Mouse (Mus musculus) MEL (cell line): ENCODE data around the gene Unc119. TPM values are rescaled to one million over a fixed set of nuclear protein-coding genes. Genes with fewer than 3 reads are reported as not detected.

Experiments used
- DNase-seq: peaks from one replicate; pipeline ENCODE4 v3.0.0; 2011; ENCODE audit warnings: low read depth, low spot score
- H3K27ac ChIP-seq: 2 replicates; pipeline ENCODE4 v1.5.1; 2012; ENCODE audit warnings: low read depth, mild to moderate bottlenecking, control low read depth, low read length, moderate library complexity; ENCODE audit not compliant: control insufficient read depth
- H3K27me3 ChIP-seq, 2 experiments: fragments of 150-350 bp in 1 of 2; sonication (generic) in 1 of 2; 2 replicates each; pipeline ENCODE4 v1.6.1; 2012; ENCODE audit warnings: low read length in 2 of 2, mild to moderate bottlenecking in 2 of 2, improper control_type of control experiment in 1 of 2, moderate library complexity in 1 of 2; ENCODE audit not compliant: insufficient read depth in 2 of 2, control insufficient read depth in 1 of 2
- H3K36me3 ChIP-seq, 2 experiments: 2 replicates each; pipeline ENCODE4 v1.6.1; 2012 to 2014; ENCODE audit warnings: low read length in 2 of 2, improper control_type of control experiment in 1 of 2, inconsistent platforms in 1 of 2, mild to moderate bottlenecking in 1 of 2; ENCODE audit not compliant: insufficient read depth in 2 of 2, control insufficient read depth in 1 of 2
- H3K4me1 ChIP-seq, 2 experiments: fragments of 150-350 bp in 1 of 2; sonication (generic) in 1 of 2; 2 replicates each; pipeline ENCODE4 v1.6.1; 2012; ENCODE audit warnings: low read length in 2 of 2, improper control_type of control experiment in 1 of 2, mild to moderate bottlenecking in 1 of 2; ENCODE audit not compliant: insufficient read depth in 2 of 2, control insufficient read depth in 1 of 2
- H3K4me3 ChIP-seq, 2 experiments: fragments of 150-350 bp in 1 of 2; sonication (generic) in 1 of 2; 2 replicates each; pipeline ENCODE4 v1.5.1; 2012; ENCODE audit warnings: low read depth in 2 of 2, low read length in 2 of 2, mild to moderate bottlenecking in 2 of 2, moderate library complexity in 2 of 2, control low read depth in 1 of 2, improper control_type of control experiment in 1 of 2; ENCODE audit not compliant: control insufficient read depth in 1 of 2, insufficient read depth in 1 of 2
- H3K79me2 ChIP-seq: 2 replicates; pipeline ENCODE4 v1.6.1; 2012; ENCODE audit warnings: mild to moderate bottlenecking, low read length, moderate library complexity; ENCODE audit not compliant: control insufficient read depth, poor library complexity, insufficient read depth
- H3K9ac ChIP-seq: 2 replicates; pipeline ENCODE4 v1.6.1; 2012; ENCODE audit warnings: low read depth, mild to moderate bottlenecking, control low read depth, low read length, moderate library complexity; ENCODE audit not compliant: control insufficient read depth, poor library complexity, severe bottlenecking
- H3K9me3 ChIP-seq: fragments of 150-350 bp; sonication (generic); replicated peaks from 2 replicates; pipeline ENCODE4 v1.6.1; 2012; ENCODE audit warnings: mild to moderate bottlenecking, low read length, improper control_type of control experiment, moderate library complexity; ENCODE audit not compliant: insufficient read depth
- BHLHE40 ChIP-seq: IDR thresholded peaks from 2 replicates; pipeline ENCODE4 v1.6.1; 2012; ENCODE audit warnings: low read depth, mild to moderate bottlenecking, inconsistent platforms, low read length, improper control_type of control experiment, borderline replicate concordance
- CHD2 ChIP-seq: IDR thresholded peaks from 2 replicates; pipeline ENCODE4 v1.6.1; 2011; ENCODE audit warnings: low read length, improper control_type of control experiment
- CTCF ChIP-seq, 3 experiments: IDR thresholded peaks in 2 of 3; conservative IDR thresholded peaks in 1 of 3; 2 replicates each; pipeline ENCODE4 v1.5.1; 2011 to 2012; ENCODE audit warnings: low read length in 3 of 3, low read depth in 2 of 3, mild to moderate bottlenecking in 2 of 3, improper control_type of control experiment in 1 of 3, inconsistent platforms in 1 of 3, mixed read lengths in 1 of 3, moderate library complexity in 1 of 3; ENCODE audit not compliant: control insufficient read depth in 1 of 3, insufficient read depth in 1 of 3, poor library complexity in 1 of 3, severe bottlenecking in 1 of 3
- E2F4 ChIP-seq: IDR thresholded peaks from 2 replicates; pipeline ENCODE4 v1.6.1; 2011; ENCODE audit warnings: low read depth, low read length, improper control_type of control experiment, borderline replicate concordance
- EP300 ChIP-seq, 2 experiments: IDR thresholded peaks; 2 replicates each; pipeline ENCODE4 v1.6.1; 2011; ENCODE audit warnings: improper control_type of control experiment in 2 of 2, low read length in 2 of 2, low read depth in 1 of 2, mild to moderate bottlenecking in 1 of 2
- ETS1 ChIP-seq: IDR thresholded peaks from 2 replicates; pipeline ENCODE4 v1.6.1; 2012; ENCODE audit warnings: low read depth, mild to moderate bottlenecking, inconsistent platforms, low read length, improper control_type of control experiment, moderate library complexity
- GABPA ChIP-seq: IDR thresholded peaks from 2 replicates; pipeline ENCODE4 v1.6.1; 2012; ENCODE audit warnings: low read depth, mild to moderate bottlenecking, inconsistent platforms, low read length, improper control_type of control experiment, moderate library complexity
- GATA1 ChIP-seq: IDR thresholded peaks from 2 replicates; pipeline ENCODE4 v1.6.1; 2011; ENCODE audit warnings: low read depth, low read length, improper control_type of control experiment
- MAX ChIP-seq: IDR thresholded peaks from 2 replicates; pipeline ENCODE4 v1.6.1; 2011; ENCODE audit warnings: low read length, improper control_type of control experiment
- MAZ ChIP-seq: IDR thresholded peaks from 2 replicates; pipeline ENCODE4 v1.6.1; 2012; ENCODE audit warnings: low read depth, mild to moderate bottlenecking, inconsistent platforms, low read length, improper control_type of control experiment
- MEF2A ChIP-seq: IDR thresholded peaks from 2 replicates; pipeline ENCODE4 v1.6.1; 2014; ENCODE audit warnings: low read depth, mild to moderate bottlenecking, inconsistent platforms, low read length, improper control_type of control experiment; ENCODE audit not compliant: poor library complexity, insufficient replicate concordance, severe bottlenecking; ENCODE audit errors: extremely low read depth
- NELFE ChIP-seq: IDR thresholded peaks from 2 replicates; pipeline ENCODE4 v1.6.1; 2011; ENCODE audit warnings: low read depth, low read length, improper control_type of control experiment
- SIN3A ChIP-seq: IDR thresholded peaks from 2 replicates; pipeline ENCODE4 v1.6.1; 2012; ENCODE audit warnings: low read length, improper control_type of control experiment, inconsistent platforms
- SMC3 ChIP-seq: IDR thresholded peaks from 2 replicates; pipeline ENCODE4 v1.6.1; 2011; ENCODE audit warnings: low read depth, low read length, improper control_type of control experiment
- TAL1 ChIP-seq: IDR thresholded peaks from 2 replicates; pipeline ENCODE4 v1.6.1; 2012; ENCODE audit warnings: mild to moderate bottlenecking, inconsistent platforms, low read length, moderate library complexity, mixed read lengths
- TBP ChIP-seq: IDR thresholded peaks from 2 replicates; pipeline ENCODE4 v1.8.0; 2011; ENCODE audit warnings: low read depth, low read length, improper control_type of control experiment
- TCF12 ChIP-seq: IDR thresholded peaks from 2 replicates; pipeline ENCODE4 v1.6.1; 2014; ENCODE audit warnings: low read depth, mild to moderate bottlenecking, inconsistent platforms, low read length, improper control_type of control experiment, moderate library complexity
- ZMIZ1 ChIP-seq: IDR thresholded peaks from 2 replicates; pipeline ENCODE4 v1.6.1; 2012; ENCODE audit warnings: low read depth, mild to moderate bottlenecking, inconsistent platforms, low read length, improper control_type of control experiment, moderate library complexity
- ZNF384 ChIP-seq: IDR thresholded peaks from 2 replicates; pipeline ENCODE4 v1.6.1; 2012; ENCODE audit warnings: low read depth, mild to moderate bottlenecking, inconsistent platforms, low read length, improper control_type of control experiment
- polyA plus RNA-seq, 2 experiments: library from polyadenylated mRNA; stranded (reverse) in 1 of 2; unstranded in 1 of 2; fragments of >175 nt in 1 of 2; fragments of >200 nt in 1 of 2; gene quantifications; 2 replicates each; pipeline versions ENCODE4 v1.2.1 to v1.2.4; 2012; ENCODE audit warnings: low replicate concordance in 2 of 2, low read depth in 1 of 2; ENCODE audit not compliant: insufficient read length in 2 of 2, insufficient read depth in 1 of 2, missing spikeins in 1 of 2
- total RNA-seq: library from RNA; depleted of rRNA; stranded (reverse); fragments of 300-350 nt; gene quantifications from 2 replicates; pipeline ENCODE4 v1.2.3, GENCODE M21; 2012

The Unc119 gene
- total and polyA plus RNA-seq, 3 experiments = 61.7 to 140 TPM; not detected in 1

DNA sequence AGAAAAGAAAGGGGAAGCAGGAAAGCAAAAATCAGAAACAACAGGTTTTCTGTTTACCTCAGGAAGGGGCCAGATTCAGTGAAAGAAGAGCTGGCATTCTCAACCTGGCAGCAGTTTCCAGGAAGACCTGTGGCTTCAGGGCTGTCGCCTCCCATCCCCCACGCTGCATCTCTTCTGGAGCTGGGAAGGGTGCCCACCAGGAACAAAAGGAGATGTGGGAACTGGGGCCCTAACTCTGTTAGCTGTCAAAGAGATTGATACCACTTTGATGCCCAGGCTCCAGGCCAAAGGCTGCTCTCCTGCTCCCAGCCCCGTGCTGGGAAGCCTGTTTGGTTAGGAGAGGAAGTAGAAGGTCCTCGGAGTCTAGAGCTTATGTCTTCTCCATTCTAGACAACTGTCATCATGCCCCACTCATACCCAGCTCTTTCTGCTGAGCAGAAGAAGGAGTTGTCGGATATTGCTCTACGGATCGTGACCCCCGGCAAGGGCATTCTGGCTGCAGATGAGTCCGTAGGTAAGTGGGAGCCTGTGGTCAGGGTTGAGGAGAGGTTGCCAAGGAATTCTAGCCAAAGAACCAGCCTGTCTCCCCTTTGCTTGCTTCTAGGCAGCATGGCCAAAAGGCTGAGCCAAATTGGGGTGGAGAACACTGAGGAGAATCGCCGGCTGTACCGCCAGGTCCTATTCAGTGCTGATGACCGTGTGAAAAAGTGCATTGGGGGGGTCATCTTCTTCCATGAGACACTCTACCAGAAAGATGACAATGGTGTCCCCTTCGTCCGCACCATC, 19.1 kb upstream of the Unc119 start:
- Histone ChIP-seq H3K4me3 (no peak overlapping the region), H3K36me3 (peaks cover 6 to 11% of the 10 kb centered on the region in 2 experiments), H3K9ac (no peak overlapping the region), H3K27me3 (no peaks in the 10 kb centered on the region), H3K9me3 (no peaks in the 10 kb centered on the region), H3K27ac (no peak overlapping the region), H3K79me2 (peaks cover 6% of the 10 kb centered on the region), H3K4me1 (peaks cover 3 to 5% of the 10 kb centered on the region in 2 experiments; a peak in 3 of 4 replicates)
- no peak for TF ChIP-seq NELFE
- TF ChIP-seq GATA1 = no peak
- no peak for TF ChIP-seq BHLHE40
- no peak for TF ChIP-seq MEF2A
- TF ChIP-seq TBP = no peak
- no peak for TF ChIP-seq TCF12
- no peak for TF ChIP-seq CHD2
- no peak for TF ChIP-seq ETS1
- TF ChIP-seq MAZ = no peak
- TF ChIP-seq MAX = no peak
- no peak for TF ChIP-seq EP300 (IDR thresholded peaks at IDR 0.05; ENCODE audit: low read depth in 1 of 2, low read length in 2 of 2)
- TF ChIP-seq GABPA = no peak
- no peak for TF ChIP-seq E2F4
- TF ChIP-seq TAL1 = no peak
- TF ChIP-seq ZNF384 = no peak
- TF ChIP-seq ZMIZ1 = no peak
- no peak for TF ChIP-seq SIN3A
- TF ChIP-seq SMC3 = no peak
- no peak for DNase-seq

DNA sequence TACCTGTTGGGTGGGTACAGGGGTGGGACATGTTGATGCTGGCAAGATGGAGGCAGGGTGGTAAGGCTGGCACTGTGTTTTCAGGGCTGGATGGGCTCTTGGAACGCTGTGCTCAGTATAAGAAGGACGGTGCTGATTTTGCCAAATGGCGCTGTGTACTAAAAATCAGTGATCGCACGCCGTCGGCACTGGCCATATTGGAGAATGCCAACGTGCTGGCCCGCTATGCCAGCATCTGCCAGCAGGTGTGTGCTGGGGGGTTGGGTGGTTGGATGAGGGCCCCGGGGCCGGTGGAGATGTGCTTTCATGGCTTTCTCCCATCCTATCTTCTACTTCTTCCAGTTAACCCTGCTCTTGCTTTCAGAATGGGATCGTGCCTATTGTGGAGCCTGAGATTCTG, 18.3 kb upstream of the Unc119 start:
- Histone ChIP-seq H3K4me3 (no peak overlapping the region), H3K9me3 (no peaks in the 10 kb centered on the region), H3K27me3 (no peaks in the 10 kb centered on the region), H3K9ac (no peak overlapping the region), H3K4me1 (peaks cover 6% of the 10 kb centered on the region in 2 experiments; a peak in 3 of 4 replicates), H3K79me2 (peaks cover 8% of the 10 kb centered on the region), H3K36me3 (peaks cover 7 to 11% of the 10 kb centered on the region in 2 experiments), H3K27ac (no peak overlapping the region)
- TF ChIP-seq ETS1 (no peak), CTCF (IDR thresholded peaks at IDR 0.05 in 2 of 3, conservative IDR thresholded peaks at IDR 0.05 in 1 of 3; ENCODE audit: control insufficient read depth in 1 of 3, insufficient read depth in 1 of 3, low read depth in 2 of 3, low read length in 3 of 3, poor library complexity in 1 of 3, severe bottlenecking in 1 of 3) (0 out of 6 replicates have a peak, but pooled peaks of 1 of the 3 experiments have one; percentile 9)
- DNase-seq = no peak
